Mouse (Mus musculus): ENCODE data around the gene Plekhg4. TPM values are rescaled to one million over a fixed set of nuclear protein-coding genes. Genes with fewer than 3 reads are reported as not detected.

Gene Plekhg4
- polyA plus RNA-seq, 1 experiment, result not detected

DNA sequence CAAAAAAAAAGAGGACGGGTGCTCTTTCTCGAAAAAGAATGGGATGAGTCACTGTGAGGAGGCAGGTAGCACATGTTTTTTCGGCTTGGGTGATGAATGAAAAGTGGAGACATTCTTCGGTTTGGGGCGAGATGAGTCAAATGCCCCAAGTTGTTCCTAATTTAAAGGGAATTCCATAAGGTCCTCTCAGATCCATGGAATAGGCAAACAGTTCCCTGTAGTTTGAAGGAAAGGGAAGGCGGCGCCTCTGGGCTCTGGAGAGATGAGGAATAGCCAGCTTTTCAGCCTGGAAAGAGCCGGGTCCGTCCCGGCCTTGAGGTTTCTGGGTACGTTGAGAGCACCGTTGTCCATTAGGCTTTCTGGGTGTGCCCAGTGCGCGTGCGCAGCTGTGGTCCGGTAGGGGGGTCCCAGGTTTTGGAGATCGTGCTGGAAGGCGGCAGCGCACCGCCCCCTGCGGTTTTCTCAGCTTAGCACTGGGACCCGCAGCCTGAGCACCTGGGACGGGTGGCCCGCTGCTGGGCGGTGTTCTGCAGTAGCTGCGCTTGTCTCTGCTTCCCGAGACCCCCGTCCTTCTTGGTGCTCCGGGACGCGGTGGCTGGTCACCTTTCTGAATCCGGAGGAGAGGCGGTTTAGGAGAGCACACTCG is 24.5 kb upstream of the Plekhg4 start, which contains the start of gene Slc9a5:
Gene Slc9a5, plus strand, starts transcription at position 394 of the 646 bp plus-strand sequence.
- Histone ChIP-seq H3K27ac (ENCODE audit: insufficient read depth, low read depth, low read length) (peak within 1 kb of the TSS; percentile 44), H3K4me1 (ENCODE audit: control insufficient read depth, insufficient read depth, low read length) (peaks cover 24% of the 10 kb centered on the region), H3K4me3 (ENCODE audit: insufficient read depth, low read length) (peak within 1 kb of the TSS; percentile 92)
- no peak for TF ChIP-seq POLR2A (IDR thresholded peaks at IDR 0.05; ENCODE audit: borderline replicate concordance, low read depth, low read length)
- TF ChIP-seq CTCF (IDR thresholded peaks at IDR 0.05; ENCODE audit: low read depth, low read length), result no peak

DNA sequence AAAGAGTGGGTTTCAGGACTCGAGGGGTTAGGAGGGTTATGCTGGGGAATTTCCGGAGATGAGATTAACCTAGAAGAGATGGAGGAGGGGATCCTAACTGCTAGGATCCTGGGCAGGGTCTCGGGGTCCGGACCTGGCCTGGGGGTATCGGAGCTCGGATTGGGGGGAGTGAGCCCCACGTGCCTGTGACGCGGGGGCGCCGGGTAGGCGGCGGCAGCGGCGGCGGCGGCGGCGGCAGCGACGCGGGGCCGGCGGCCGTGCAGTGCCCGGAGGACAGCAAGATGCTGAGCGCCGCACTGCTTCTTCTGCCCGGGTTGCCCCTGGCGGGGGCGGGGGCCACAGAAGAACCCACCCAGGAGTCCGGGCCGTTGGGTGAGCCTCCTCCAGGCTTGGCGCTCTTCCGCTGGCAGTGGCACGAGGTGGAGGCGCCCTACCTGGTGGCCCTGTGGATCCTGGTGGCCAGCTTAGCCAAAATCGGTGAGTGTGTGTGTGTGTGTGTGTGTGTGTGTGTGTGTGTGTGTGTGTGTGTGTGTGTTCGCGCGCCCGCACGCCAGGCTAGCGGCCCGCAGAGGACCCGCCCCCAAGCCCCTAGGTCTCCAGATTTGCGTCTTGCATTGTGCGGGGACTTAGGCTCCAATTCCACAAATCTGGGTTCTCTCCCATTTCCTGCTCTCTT is 23.8 kb upstream of the Plekhg4 start:
- Histone ChIP-seq H3K4me1 (ENCODE audit: control insufficient read depth, insufficient read depth, low read length) (peaks cover 17% of the 10 kb centered on the region), H3K4me3 (ENCODE audit: insufficient read depth, low read length) (peak overlapping the region; percentile 63), H3K27ac (ENCODE audit: insufficient read depth, low read depth, low read length) (no peak overlapping the region)
- TF ChIP-seq POLR2A (IDR thresholded peaks at IDR 0.05; ENCODE audit: borderline replicate concordance, low read depth, low read length) (no peak), CTCF (IDR thresholded peaks at IDR 0.05; ENCODE audit: low read depth, low read length) (no peak)

DNA sequence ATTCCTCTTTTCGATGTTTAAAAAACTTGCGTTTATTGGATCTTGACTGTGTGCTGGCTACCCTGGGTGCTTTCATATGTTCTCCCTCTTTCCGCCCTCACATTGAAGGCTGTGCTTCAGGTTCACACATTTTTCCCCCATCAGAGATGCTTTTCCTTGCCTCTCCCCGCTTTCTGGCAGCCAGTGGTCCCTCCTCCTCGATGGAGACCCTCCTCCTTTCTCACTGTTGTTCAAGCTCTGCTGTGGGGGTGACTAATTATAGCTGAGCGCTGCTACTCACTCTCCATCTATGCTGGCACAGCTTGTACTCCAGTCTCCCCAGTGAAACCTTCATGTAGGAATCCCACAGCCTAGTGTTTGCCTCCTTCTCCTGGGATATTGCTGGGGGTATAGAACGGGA is 22.9 kb upstream of the Plekhg4 start:
- Histone ChIP-seq H3K4me1 (ENCODE audit: control insufficient read depth, insufficient read depth, low read length) (peaks cover 11% of the 10 kb centered on the region), H3K4me3 (ENCODE audit: insufficient read depth, low read length) (no peak overlapping the region), H3K27ac (ENCODE audit: insufficient read depth, low read depth, low read length) (no peak overlapping the region)
- no peak for TF ChIP-seq CTCF (IDR thresholded peaks at IDR 0.05; ENCODE audit: low read depth, low read length)
- TF ChIP-seq POLR2A (IDR thresholded peaks at IDR 0.05; ENCODE audit: borderline replicate concordance, low read depth, low read length), result no peak

DNA sequence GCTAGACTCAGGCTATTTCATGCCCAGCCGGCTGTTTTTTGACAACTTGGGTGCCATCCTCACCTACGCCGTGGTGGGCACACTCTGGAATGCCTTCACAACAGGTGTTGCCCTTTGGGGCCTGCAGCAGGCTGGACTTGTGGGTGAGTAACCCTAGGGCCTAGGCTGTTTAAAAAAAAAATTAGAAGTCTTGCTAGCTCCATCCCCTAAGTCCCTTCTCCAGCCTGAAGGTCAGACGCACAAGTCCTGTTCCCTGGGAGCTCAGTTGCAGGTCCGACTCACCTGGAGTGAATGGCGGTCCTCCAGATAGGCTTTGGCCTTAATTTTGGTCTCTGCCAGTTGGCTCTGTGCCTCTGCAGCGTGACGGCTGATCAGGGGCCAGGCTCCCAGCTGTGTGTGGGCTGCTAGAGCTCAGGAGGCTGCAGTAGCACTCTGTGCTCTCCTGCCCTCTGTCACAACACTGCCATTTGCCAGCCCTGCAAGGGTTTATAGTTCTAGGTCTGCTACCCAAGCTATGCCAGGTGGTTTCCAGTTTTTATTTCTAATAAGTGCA is 19.4 kb upstream of the Plekhg4 start:
- no peak overlapping the region for H3K27ac ChIP-seq (ENCODE audit: insufficient read depth, low read depth, low read length)
- TF ChIP-seq POLR2A (IDR thresholded peaks at IDR 0.05; ENCODE audit: borderline replicate concordance, low read depth, low read length) (no peak), CTCF (IDR thresholded peaks at IDR 0.05; ENCODE audit: low read depth, low read length) (no peak)
- H3K4me3 ChIP-seq (ENCODE audit: insufficient read depth, low read length), result no peak overlapping the region
- H3K4me1 ChIP-seq (ENCODE audit: control insufficient read depth, insufficient read depth, low read length), result no peaks in the 10 kb centered on the region

DNA sequence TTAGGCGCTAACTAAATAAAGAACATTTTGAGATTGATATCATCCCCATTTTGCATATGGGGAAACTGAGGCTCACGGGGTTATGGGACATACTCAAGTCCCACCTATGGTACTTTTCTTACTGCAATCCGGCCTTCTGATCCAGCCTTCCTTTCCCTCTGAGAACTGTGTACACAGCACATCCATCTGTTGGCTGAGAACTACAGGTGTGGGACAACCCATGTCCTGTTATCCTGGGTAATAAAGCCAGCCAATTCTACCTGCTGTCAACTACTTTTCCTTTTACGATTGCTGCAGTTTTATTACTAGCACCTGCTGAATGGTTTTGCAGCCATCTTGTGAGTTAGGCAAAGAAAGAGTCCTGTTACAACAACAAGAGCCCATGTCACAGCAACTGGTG is 18.5 kb upstream of the Plekhg4 start:
- Histone ChIP-seq H3K4me1 (ENCODE audit: control insufficient read depth, insufficient read depth, low read length) (no peaks in the 10 kb centered on the region), H3K27ac (ENCODE audit: insufficient read depth, low read depth, low read length) (no peak overlapping the region), H3K4me3 (ENCODE audit: insufficient read depth, low read length) (no peak overlapping the region)
- TF ChIP-seq CTCF (IDR thresholded peaks at IDR 0.05; ENCODE audit: low read depth, low read length), result no peak

DNA sequence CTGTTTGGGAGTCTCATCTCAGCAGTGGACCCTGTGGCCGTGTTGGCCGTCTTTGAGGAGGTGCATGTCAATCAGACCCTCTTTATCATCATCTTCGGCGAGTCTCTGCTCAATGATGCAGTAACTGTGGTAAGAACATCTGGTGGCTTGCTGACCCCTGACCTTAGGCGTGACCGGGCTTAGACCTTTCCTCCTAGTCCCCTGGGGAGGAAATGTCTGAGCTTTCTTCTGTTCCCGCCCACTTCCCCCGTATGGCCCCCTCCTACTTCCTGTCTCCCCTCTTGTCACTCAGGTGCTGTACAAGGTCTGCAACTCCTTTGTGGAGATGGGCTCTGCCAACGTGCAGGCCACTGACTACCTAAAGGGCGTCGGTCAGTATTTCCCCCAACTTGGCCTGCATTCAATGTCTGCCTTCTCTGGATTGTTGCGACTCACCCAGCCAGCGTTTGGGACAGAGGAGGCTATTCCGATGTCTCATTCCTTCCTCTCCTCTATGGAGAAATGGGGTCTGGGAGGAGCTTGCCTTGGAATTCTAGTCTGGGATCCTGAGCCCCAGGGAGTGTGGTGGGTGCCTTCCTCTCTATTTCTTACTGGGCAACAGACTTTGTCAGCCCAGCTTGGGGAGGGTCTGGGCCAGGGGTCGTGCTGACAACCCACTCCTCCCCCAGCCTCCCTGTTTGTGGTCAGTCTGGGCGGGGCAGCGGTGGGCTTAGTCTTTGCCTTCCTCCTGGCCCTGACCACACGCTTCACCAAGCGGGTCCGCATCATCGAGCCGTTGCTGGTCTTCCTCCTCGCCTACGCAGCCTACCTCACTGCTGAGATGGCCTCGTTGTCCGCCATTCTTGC is 17.7 kb upstream of the Plekhg4 start:
- TF ChIP-seq CTCF (IDR thresholded peaks at IDR 0.05; ENCODE audit: low read depth, low read length), result no peak
- no peak for TF ChIP-seq POLR2A (IDR thresholded peaks at IDR 0.05; ENCODE audit: borderline replicate concordance, low read depth, low read length)
- Histone ChIP-seq H3K27ac (ENCODE audit: insufficient read depth, low read depth, low read length) (no peak overlapping the region), H3K4me1 (ENCODE audit: control insufficient read depth, insufficient read depth, low read length) (no peaks in the 10 kb centered on the region), H3K4me3 (ENCODE audit: insufficient read depth, low read length) (no peak overlapping the region)

DNA sequence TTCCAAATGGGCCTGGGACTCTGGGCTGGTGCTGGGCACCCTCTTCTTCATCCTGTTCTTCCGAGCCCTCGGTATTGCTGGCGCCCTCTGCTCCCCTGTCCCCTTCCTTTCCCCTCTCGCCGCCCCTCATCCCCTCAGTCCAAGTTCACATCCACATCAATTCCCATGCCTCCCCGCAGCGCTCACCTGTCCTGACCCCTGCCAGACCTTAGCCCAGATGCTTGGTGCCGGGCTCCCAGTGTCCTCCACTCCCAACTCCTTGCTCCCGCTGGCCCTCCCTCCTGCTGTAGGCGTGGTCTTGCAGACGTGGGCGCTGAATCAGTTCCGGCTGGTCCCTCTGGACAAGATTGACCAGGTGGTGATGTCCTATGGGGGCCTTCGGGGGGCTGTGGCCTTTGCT is 16.4 kb upstream of the Plekhg4 start:
- Histone ChIP-seq H3K4me1 (ENCODE audit: control insufficient read depth, insufficient read depth, low read length) (peaks cover 4% of the 10 kb centered on the region), H3K27ac (ENCODE audit: insufficient read depth, low read depth, low read length) (no peak overlapping the region), H3K4me3 (ENCODE audit: insufficient read depth, low read length) (no peak overlapping the region)
- no peak for TF ChIP-seq CTCF (IDR thresholded peaks at IDR 0.05; ENCODE audit: low read depth, low read length)
- TF ChIP-seq POLR2A (IDR thresholded peaks at IDR 0.05; ENCODE audit: borderline replicate concordance, low read depth, low read length), result no peak

DNA sequence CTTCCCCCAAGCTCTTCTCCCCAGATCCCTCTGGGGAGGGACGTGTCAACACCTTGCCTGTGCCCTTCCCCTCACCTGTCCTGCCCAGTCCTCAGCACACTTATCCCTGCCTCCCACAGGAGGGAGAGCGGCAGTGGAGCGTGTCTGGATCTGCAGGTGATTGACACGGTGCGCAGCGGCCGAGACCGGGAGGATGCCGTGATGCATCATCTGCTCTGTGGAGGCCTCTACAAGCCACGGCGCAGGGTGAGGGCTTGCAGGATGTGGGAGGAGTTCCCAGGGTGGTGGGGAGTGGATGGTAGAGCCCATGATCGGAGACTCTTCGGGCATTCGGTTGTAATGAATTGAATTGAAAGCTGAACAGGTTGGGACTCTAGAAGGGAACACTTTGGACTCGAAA is 13.9 kb upstream of the Plekhg4 start:
- peaks cover 16% of the 10 kb centered on the region for H3K4me1 ChIP-seq (ENCODE audit: control insufficient read depth, insufficient read depth, low read length)
- H3K4me3 ChIP-seq (ENCODE audit: insufficient read depth, low read length), result no peak overlapping the region
- no peak for TF ChIP-seq POLR2A (IDR thresholded peaks at IDR 0.05; ENCODE audit: borderline replicate concordance, low read depth, low read length)
- no peak for TF ChIP-seq CTCF (IDR thresholded peaks at IDR 0.05; ENCODE audit: low read depth, low read length)
- no peak overlapping the region for H3K27ac ChIP-seq (ENCODE audit: insufficient read depth, low read depth, low read length)

DNA sequence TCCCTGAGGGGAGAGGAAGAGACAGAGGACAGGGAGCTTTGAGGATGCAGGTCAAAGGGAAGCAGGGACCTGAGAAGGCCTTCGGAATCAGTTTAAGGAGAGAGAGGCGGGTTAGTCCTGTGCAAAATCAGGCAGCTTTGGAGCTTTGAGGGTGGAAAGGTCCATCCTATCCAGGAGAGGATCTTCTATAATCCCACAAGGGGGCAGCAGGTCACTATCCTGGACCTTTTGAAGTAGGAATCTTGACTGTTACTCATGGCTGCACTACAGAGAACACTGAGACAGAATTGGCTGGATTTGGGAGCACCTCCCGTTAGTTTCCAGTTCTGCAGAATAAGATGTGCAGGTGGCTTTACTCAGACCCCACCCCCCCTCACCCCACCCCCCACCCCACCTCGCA is 13.4 kb upstream of the Plekhg4 start:
- TF ChIP-seq CTCF (IDR thresholded peaks at IDR 0.05; ENCODE audit: low read depth, low read length), result 0 out of 2 replicates have a peak, but pooled peaks have one; percentile 18
- no peak for TF ChIP-seq POLR2A (IDR thresholded peaks at IDR 0.05; ENCODE audit: borderline replicate concordance, low read depth, low read length)
- H3K27ac ChIP-seq (ENCODE audit: insufficient read depth, low read depth, low read length), result no peak overlapping the region
- peaks cover 16% of the 10 kb centered on the region for H3K4me1 ChIP-seq (ENCODE audit: control insufficient read depth, insufficient read depth, low read length)
- H3K4me3 ChIP-seq (ENCODE audit: insufficient read depth, low read length), result no peak overlapping the region
